Mouse (Mus musculus) kidney, adult 2 months (tissue): ENCODE results near the gene Mosmo. TPM values are rescaled to one million over a fixed set of nuclear protein-coding genes. Genes with fewer than 3 reads are reported as not detected.
A peak's percentile ranks its signal among the peaks of the same experiment; 100 is the strongest.

Experiments
- DNase-seq: peaks from one replicate; pipeline ENCODE4 v3.0.0; 2021
- H3K27ac ChIP-seq: fragments of 200-500 bp; 2 replicates; pipeline ENCODE4 v1.5.1; 2012; ENCODE audit warnings: low read depth, low read length, control low read depth, inconsistent platforms; ENCODE audit not compliant: insufficient read depth
- H3K27me3 ChIP-seq: fragments of 200-500 bp; replicated peaks from 2 replicates; pipeline ENCODE4 v1.6.1; 2012; ENCODE audit warnings: mild to moderate bottlenecking, moderate library complexity, low read length, inconsistent platforms; ENCODE audit not compliant: control insufficient read depth, insufficient read depth
- H3K36me3 ChIP-seq: fragments of 200-500 bp; 2 replicates; pipeline ENCODE4 v1.6.1; 2012; ENCODE audit warnings: mild to moderate bottlenecking, moderate library complexity, low read length, inconsistent platforms; ENCODE audit not compliant: control insufficient read depth, insufficient read depth
- H3K4me1 ChIP-seq: fragments of 200-500 bp; 2 replicates; pipeline ENCODE4 v1.6.1; 2011; ENCODE audit warnings: low read length; ENCODE audit not compliant: control insufficient read depth, insufficient read depth
- H3K4me3 ChIP-seq: fragments of 200-500 bp; 2 replicates; pipeline ENCODE4 v1.5.1; 2011; ENCODE audit warnings: mild to moderate bottlenecking, low read depth, low read length, control low read depth; ENCODE audit not compliant: insufficient read depth
- CTCF ChIP-seq: fragments of 200-500 bp; conservative IDR thresholded peaks from 2 replicates; pipeline ENCODE4 v1.5.1; 2011; ENCODE audit warnings: low read depth, mild to moderate bottlenecking, control low read depth, low read length, moderate library complexity, mixed read lengths; ENCODE audit not compliant: insufficient read depth, insufficient read length
- POLR2A ChIP-seq: fragments of 200-500 bp; IDR thresholded peaks from one replicate; pipeline ENCODE4 v1.6.1; 2011; ENCODE audit warnings: low read depth, low read length, control low read depth
- WGBS: fragments of 180-500 bp; shearing (Covaris S2); methylation state at CpG from one replicate; pipeline ENCODE4 v1.1.7; 2018; 5-methylcytosine and 5-hydroxymethylcytosine counted together
- polyA plus RNA-seq: library from polyadenylated mRNA; depleted of rRNA; stranded (reverse); fragments of >200 nt; gene quantifications from 2 replicates; pipeline ENCODE4 v1.2.3, GENCODE M21; 2012; rRNA removed

Gene Mosmo
- polyA plus RNA-seq = 19.4 and 20.6 TPM in 2 replicates

DNA sequence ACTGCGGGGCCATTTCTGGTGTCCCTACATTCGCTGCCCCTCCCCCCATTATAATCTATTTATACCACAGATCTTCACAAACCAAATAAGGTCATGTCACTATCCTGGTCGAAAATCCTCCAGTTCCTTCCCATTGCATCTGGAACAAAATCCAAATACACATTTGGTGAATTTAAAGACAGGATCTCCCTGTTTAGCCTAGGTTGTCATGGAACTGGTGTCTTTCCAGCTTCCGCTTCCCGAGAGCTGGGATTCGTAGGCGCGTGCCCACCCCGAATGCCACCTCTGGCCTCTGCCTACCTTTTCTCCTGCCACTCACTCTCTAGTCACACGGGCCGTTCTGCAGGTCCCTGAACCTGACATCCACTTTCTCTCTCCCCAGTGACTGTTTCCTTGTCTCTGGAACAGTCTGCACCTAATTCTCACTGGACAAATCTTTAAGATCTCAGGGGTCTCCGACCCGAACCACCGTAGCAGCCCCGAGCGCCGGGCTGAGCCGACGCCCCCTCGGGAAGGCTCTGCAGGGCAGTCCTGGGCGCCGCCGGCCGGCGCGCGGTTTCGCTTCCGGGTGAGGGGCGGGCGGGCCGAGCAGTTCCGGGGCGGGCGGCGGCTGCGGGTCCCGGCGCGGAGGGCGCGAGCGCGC lies at the start of gene Mosmo:
Mosmo (plus strand) TSS at position 618 of the 643 bp plus-strand sequence.
- no peak for TF ChIP-seq POLR2A
- TF ChIP-seq CTCF = no peak
- Histone ChIP-seq H3K4me3 (peak within 1 kb of the TSS; percentile 74), H3K36me3 (no peaks in the 10 kb centered on the region), H3K27ac (peak within 1 kb of the TSS; percentile 40), H3K27me3 (no peaks in the 10 kb centered on the region), H3K4me1 (no peaks in the 10 kb centered on the region; the same call in none of the 2 replicates)
- DNase-seq = peak; percentile 73
- WGBS = under 1% methylated on average over 42 of the region's 44 CpGs

DNA sequence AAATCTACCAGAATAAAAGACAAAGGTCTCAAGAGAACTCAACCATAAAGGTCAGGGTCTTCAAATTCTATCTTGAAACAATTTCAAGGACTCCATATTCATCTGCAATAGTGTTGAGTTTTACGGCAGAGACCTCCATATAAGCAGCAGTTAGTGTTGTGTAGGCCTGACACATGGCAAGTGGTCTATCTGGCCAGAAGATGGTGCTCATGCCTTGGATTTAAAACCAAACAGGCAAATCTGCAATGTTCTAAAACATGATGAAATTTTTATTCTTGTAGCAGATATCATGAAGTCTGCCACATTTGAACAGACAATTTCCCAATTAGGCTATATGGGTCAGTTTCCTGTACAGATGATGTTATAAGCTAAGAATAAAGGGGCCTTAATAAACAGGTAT lies 44.9 kb upstream of the Mosmo start:
- Histone ChIP-seq H3K27ac (no peak overlapping the region), H3K36me3 (no peaks in the 10 kb centered on the region), H3K4me1 (no peaks in the 10 kb centered on the region), H3K4me3 (no peak overlapping the region), H3K27me3 (no peaks in the 10 kb centered on the region)
- TF ChIP-seq CTCF = peak; percentile 47
- TF ChIP-seq POLR2A = no peak
- WGBS = 39% methylated on average over 1 of the region's 1 CpGs
- DNase-seq = peak; percentile 49

DNA sequence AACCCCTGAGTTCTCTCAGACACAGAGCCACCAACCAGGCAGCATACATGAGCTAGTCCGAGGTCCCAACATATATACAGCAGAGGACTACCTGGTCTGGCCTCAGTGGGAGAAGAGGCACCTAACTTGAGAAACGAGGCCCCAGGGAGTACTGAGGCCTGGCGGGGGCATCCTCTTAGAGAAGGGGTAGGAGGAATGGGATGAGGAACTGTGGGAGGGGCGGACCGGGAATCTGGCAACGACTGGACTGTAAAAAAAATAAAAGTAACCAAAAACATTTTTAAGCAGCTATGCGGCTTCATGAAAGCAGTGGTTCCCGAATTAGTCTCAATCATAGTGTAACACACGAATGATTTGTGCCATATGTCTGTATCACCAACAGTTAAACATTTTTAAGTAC lies 43.1 kb upstream of the Mosmo start:
- Histone ChIP-seq H3K4me1 (no peaks in the 10 kb centered on the region), H3K36me3 (no peaks in the 10 kb centered on the region), H3K4me3 (peak overlapping the region; percentile 75), H3K27ac (peak overlapping the region; percentile 89), H3K27me3 (no peaks in the 10 kb centered on the region)
- 8% methylated on average over 9 of the region's 9 CpGs for WGBS
- peak; percentile 4 for DNase-seq
- no peak for TF ChIP-seq POLR2A

DNA sequence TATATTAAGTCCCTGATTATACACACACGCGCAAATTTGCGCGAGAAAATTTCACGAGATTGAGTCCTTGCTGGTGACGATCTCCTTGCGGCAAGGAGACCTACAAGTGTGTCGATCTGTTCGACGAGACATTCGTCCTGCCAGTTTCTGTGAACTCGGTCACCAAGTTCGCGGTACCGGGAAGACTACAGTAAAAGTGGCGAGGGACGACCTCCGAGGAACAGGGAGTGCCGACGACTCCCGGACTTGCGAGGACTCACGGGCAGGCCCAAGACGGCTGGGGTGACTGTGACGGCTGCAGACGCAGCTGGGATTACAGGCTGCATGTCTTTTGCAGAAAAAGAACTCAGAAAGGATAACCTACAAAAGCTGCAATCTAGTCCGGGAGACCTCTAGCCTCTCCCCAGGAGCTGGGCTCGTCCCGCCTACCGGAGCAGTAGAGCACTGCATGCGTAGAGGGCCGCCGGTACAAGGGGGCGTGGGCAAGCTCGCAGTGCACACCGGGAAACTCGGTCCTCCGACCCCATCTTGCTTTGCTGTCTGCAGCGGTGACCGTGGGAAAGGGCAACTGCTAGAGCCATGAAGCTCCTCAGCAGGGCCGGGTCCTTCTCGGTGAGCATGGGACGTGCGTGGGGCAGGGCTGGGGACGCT lies 42.6 kb upstream of the Mosmo start, which contains the start of gene Uqcrc2:
Uqcrc2 (plus strand) TSS at position 466 of the 651 bp plus-strand sequence.
- peak within 1 kb of the TSS; percentile 75 for H3K4me3 ChIP-seq
- peak; percentile 91 for DNase-seq
- no peaks in the 10 kb centered on the region for H3K4me1 ChIP-seq
- TF ChIP-seq CTCF = peak; percentile 53
- peak; percentile 85 for TF ChIP-seq POLR2A
- WGBS = under 1% methylated on average over 45 of the region's 45 CpGs
- H3K36me3 ChIP-seq = peaks cover 1% of the 10 kb centered on the region
- H3K27ac ChIP-seq = peak within 1 kb of the TSS; percentile 89
- no peaks in the 10 kb centered on the region for H3K27me3 ChIP-seq

DNA sequence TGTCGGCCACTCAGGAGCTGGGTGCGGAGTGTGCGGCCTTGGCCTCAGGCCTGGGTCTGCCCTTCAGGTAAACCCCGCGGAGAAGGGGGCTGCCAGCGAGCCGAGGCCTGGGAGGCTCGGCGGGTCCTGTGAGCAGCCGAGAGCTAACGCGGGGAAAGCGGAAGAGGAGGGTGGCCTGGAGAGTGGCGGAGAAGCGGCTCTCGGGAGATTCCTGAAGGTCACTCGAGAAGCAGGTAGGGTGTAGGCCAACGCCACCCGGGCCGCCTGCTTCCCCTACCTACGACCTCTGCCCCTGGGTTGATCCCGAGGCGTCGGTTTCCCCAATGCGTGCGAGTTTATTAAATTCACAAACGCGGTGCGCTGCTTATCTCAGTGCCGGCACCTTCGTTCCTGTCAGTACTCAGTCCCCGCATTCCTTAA lies 42.0 kb upstream of the Mosmo start:
- under 1% methylated on average over 32 of the region's 32 CpGs for WGBS

DNA sequence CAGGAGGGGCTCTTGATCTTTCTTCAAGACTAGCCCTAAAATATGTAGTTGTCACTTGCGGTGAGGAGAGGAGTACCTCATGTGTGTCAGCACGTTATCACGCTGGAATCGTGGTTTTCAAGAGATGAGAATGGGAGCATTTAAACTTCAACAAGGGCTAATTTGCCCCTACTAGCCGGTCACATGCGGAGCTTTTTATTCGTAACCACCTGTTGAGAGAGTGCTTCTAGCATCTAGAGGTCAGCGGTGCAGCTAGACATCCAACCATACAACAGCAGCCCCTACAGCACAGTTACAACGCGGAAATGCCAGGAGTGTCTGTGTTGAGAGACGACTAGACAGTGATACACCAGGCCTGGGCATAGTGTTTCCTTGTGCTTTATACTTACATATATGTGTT lies 41.6 kb upstream of the Mosmo start:
- Histone ChIP-seq H3K27ac (peak overlapping the region; percentile 88), H3K36me3 (peaks cover 4% of the 10 kb centered on the region), H3K4me1 (no peaks in the 10 kb centered on the region), H3K4me3 (peak overlapping the region; percentile 75), H3K27me3 (no peaks in the 10 kb centered on the region)
- TF ChIP-seq CTCF (no peak), POLR2A (no peak)
- under 1% methylated on average over 11 of the region's 11 CpGs for WGBS
- DNase-seq = peak; percentile 14

More for the DNA sequence above, 42.0 kb upstream of the Mosmo start:
- peak overlapping the region; percentile 75 for H3K4me3 ChIP-seq
- peak overlapping the region; percentile 88 for H3K27ac ChIP-seq
- H3K4me1 ChIP-seq = no peaks in the 10 kb centered on the region
- no peaks in the 10 kb centered on the region for H3K27me3 ChIP-seq
- H3K36me3 ChIP-seq = peaks cover 4% of the 10 kb centered on the region
- no peak for DNase-seq
- TF ChIP-seq CTCF (no peak), POLR2A (no peak)

DNA sequence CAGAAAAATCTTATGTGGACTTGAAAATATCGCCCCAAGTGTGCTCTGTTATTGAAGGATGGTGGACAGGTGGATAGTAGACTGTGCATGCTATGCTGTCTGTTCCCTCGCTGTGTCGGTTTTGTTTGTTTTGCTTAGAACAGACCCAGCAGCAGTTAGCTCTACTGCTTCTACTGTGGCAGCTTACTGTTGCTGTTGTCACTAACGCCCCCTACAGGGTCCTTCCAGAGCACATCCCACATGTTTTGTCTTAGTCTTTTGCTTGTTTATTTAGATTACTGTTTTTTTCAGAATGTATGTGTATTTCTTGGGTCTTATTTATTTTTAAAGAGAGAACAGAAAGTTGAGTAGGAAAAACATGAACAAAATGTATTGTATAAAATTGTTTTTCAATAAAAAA lies 34.2 kb upstream of the Mosmo start:
- Histone ChIP-seq H3K36me3 (peaks cover 19% of the 10 kb centered on the region), H3K27ac (no peak overlapping the region), H3K4me3 (no peak overlapping the region), H3K4me1 (no peaks in the 10 kb centered on the region), H3K27me3 (no peaks in the 10 kb centered on the region)
- 0 out of 2 replicates have a peak, but pooled peaks have one; percentile 19 for TF ChIP-seq CTCF
- no peak for TF ChIP-seq POLR2A
- WGBS = 66% methylated on average over 4 of the region's 4 CpGs
- no peak for DNase-seq
